In genomic region chr15:59734376-59734775, GRCm38 (mm10) we compare ENCODE assay signal across 13 mouse cellular contexts.
"Had no signal": no experiment of that assay in that cellular context is flagged by ENCODE, and none has a peak within 500 bp of the region (broad histone marks: within the 10 kb centered on the region; RNA-seq: fewer than 3 reads in every experiment).

No protein-coding gene starts in this region.

- DNase-seq: kidney, adult 18-20 months; kidney, adult 9 months; kidney, postnatal 14 days; kidney, postnatal 4 days; liver, embryonic 13.5 days; lung, adult 2 months; lung, postnatal 14 days; lung, postnatal 4 days; midbrain, embryonic 14.5 days; right cerebral cortex, postnatal 4 days; thymus, adult 2 months; thymus, postnatal 14 days; thymus, postnatal 4 days had no signal
